Mouse (Mus musculus): ENCODE results near the gene Enho. TPM values are rescaled to one million over a fixed set of nuclear protein-coding genes. Genes with fewer than 3 reads are reported as not detected.

The Enho gene
- polyA plus RNA-seq, 1 experiment from 2014 or later: 13.6 TPM

DNA sequence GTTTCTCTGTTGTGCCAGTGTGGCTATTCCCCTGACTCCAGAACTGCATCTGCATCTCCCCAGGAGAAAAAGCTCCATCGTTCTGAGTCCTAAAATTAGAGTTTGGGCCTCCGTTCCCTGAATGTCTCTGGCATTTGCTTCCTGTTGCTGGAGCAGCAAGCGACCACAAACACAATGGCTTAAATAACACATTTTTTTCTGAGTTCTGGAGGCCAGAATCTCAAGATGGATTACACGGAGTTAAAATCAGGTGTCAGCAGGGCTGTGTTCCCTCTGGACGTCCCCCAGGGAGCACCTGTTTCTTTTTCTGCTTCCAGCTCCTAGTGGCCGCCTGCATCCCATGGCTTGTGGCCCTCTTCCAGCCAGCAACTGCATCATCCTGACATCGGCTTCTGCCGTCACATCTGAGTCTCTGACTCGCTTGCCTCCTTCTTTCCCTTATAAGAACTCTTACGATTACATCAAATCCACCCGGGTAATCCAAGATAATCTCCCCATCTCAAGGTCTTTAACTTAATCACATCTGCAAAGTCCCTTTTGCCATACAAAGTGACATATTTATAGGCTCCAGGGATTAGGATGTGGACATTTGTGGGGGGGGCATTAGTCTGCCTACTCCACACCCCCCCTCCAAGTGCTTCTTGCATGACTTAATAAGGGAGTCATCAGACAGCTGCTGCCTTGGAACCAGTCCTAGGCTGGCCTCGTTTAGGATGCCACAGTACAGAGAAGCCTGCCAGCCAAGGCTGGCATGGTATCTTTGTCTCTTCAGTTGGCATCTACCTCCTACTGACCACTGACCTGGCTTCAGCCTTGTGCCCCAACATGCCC, 21.0 kb downstream of the Enho start:
- 37% methylated on average over 12 of the region's 12 CpGs for WGBS
- ATAC-seq (ENCODE audit: low FRiP score, low read depth): no peak
- Histone ChIP-seq H3K27me3 (peaks cover 89% of the 10 kb centered on the region), H3K27ac (no peak overlapping the region), H3K4me3 (no peak overlapping the region), H3K4me1 (peaks cover 4% of the 10 kb centered on the region; the same call in 1 of the 2 replicates), H3K36me3 (no peaks in the 10 kb centered on the region), H3K9ac (no peak overlapping the region), H3K9me3 (no peaks in the 10 kb centered on the region), H3K4me2 (replicated peaks) (no peak overlapping the region)

DNA sequence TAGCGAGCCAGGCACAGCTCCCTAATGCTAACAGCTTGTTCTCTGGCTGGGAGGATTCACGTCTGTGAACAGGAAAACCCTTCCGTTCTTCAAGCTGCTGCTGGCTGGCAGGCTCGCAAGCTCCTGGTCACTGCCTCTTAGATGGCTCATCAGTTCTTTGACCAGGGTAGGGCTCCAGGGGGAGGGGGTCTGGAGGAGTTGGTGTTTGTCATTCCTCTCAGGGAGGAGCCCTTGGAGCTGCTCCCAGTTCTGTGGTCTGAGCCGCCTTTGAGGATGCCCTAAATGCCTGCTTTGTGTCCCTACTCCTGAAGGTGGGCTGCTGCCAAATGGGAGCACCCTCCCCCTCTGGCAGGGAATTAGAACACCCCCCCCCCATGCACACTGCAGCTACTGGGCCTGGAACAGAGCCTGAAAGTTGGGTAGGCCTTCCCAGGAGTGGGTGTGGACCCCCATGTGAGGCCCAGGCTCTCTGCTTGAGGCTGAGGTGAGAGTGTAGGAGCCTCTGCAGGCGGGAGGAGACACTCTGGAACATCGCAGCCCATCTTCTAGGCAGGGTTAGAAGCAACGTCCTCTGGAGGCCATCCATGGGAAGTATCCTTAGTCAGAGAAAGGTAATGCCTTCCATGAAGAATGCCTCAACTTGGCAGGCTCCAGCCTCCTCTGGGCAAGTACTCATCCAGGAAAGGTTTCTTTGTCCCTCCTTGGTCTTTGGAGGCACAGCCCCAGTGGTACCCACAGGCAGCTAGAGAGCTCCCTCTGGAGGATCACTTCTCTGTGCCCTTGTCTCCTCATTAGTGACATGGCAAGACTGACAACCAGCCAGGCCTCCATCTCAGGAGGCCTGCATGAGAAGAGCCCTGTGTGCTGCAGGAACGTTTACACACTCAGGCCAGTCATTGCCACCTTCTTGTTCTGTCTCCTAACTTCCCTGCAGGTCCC, 24.2 kb downstream of the Enho start:
- peaks cover 87% of the 10 kb centered on the region for H3K27me3 ChIP-seq
- no peaks in the 10 kb centered on the region for H3K9me3 ChIP-seq
- H3K4me2 ChIP-seq (replicated peaks): no peak overlapping the region
- ATAC-seq (ENCODE audit: low FRiP score, low read depth): peak; percentile 55; the same call in 1 of the 2 replicates
- H3K4me3 ChIP-seq: no peak overlapping the region
- 59% methylated on average over 9 of the region's 9 CpGs for WGBS
- H3K36me3 ChIP-seq: no peaks in the 10 kb centered on the region
- H3K4me1 ChIP-seq: peaks cover 4% of the 10 kb centered on the region; the same call in 1 of the 2 replicates
- no peak overlapping the region for H3K27ac ChIP-seq
- no peak overlapping the region for H3K9ac ChIP-seq

DNA sequence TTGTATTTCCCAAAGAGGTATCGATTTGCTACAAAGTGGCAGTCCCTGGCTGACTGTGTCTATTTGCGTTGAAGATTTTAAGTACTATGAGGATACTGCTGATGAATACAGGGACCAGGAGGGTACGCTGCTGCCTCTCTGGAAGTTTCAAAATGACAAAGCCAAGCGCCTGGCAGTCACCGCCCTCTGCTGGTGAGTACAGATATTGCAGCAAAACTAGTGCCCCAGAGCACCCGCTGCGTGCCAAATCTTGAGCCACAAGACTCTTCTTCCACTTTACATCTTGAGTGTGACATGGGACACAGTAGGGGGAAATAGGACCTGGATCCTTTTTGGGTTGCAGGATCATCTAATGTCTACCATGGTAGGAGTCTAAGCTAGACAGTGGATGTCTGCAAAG, 26.0 kb downstream of the Enho start:
- H3K27me3 ChIP-seq: peaks cover 86% of the 10 kb centered on the region
- ATAC-seq (ENCODE audit: low FRiP score, low read depth): no peak

DNA sequence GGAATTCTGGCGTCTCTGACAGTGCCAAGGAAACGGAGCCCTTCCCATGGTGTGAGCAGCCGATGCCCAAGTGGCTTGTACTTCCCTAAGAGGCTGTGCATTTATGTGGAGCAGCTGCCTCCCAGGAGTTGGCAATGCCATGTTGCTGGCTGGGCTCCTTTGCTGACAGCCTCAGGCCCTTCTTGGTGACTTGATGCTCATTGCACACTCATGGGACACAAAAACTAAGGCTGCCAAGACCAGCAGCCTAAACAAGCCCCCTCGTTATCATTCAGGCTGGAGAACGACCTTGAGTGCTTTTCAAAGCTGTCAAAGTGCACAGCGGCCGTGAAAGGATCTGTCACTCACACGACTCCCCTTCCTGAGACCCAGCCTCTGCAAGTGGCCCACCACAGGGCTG, 28.0 kb downstream of the Enho start:
- no peak overlapping the region for H3K4me2 ChIP-seq (replicated peaks)
- no peak for ATAC-seq (ENCODE audit: low FRiP score, low read depth)
- H3K9ac ChIP-seq: no peak overlapping the region
- H3K4me1 ChIP-seq: no peaks in the 10 kb centered on the region
- no peaks in the 10 kb centered on the region for H3K9me3 ChIP-seq
- H3K27me3 ChIP-seq: peaks cover 82% of the 10 kb centered on the region
- no peaks in the 10 kb centered on the region for H3K36me3 ChIP-seq
- WGBS: 47% methylated on average over 8 of the region's 8 CpGs
- H3K4me3 ChIP-seq: no peak overlapping the region
- no peak overlapping the region for H3K27ac ChIP-seq

More for the DNA sequence above, 26.0 kb downstream of the Enho start:
- H3K36me3 ChIP-seq: no peaks in the 10 kb centered on the region
- WGBS: 8% methylated on average over 7 of the region's 7 CpGs
- H3K4me3 ChIP-seq: no peak overlapping the region
- H3K27ac ChIP-seq: no peak overlapping the region
- no peak overlapping the region for H3K4me2 ChIP-seq (replicated peaks)
- H3K9ac ChIP-seq: no peak overlapping the region
- H3K9me3 ChIP-seq: no peaks in the 10 kb centered on the region
- H3K4me1 ChIP-seq: peaks cover 4% of the 10 kb centered on the region; the same call in 1 of the 2 replicates

DNA sequence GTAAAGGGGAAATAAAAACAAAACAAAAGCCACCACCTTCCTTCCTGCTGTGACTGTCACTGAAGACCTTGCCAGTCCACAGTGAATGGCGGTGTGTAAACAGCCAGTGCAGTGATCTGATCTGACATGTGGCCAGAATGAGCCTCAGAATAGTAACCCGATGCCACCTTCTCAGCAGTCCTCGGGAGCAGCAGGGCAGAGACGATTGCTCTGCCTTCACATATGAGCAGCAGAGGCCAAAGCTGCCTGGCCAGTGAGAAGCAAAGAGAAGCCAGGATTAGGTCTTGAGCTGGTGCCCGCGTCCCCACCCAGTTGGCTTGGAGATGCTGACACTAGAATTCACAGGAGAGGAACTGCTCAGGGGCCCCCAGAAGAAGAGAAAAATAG, 29.5 kb downstream of the Enho start:
- Histone ChIP-seq H3K4me1 (no peaks in the 10 kb centered on the region), H3K36me3 (no peaks in the 10 kb centered on the region), H3K27ac (no peak overlapping the region), H3K4me2 (replicated peaks) (no peak overlapping the region), H3K27me3 (peaks cover 66% of the 10 kb centered on the region), H3K9me3 (no peaks in the 10 kb centered on the region), H3K9ac (no peak overlapping the region), H3K4me3 (no peak overlapping the region)
- 41% methylated on average over 6 of the region's 6 CpGs for WGBS
- no peak for ATAC-seq (ENCODE audit: low FRiP score, low read depth)

DNA sequence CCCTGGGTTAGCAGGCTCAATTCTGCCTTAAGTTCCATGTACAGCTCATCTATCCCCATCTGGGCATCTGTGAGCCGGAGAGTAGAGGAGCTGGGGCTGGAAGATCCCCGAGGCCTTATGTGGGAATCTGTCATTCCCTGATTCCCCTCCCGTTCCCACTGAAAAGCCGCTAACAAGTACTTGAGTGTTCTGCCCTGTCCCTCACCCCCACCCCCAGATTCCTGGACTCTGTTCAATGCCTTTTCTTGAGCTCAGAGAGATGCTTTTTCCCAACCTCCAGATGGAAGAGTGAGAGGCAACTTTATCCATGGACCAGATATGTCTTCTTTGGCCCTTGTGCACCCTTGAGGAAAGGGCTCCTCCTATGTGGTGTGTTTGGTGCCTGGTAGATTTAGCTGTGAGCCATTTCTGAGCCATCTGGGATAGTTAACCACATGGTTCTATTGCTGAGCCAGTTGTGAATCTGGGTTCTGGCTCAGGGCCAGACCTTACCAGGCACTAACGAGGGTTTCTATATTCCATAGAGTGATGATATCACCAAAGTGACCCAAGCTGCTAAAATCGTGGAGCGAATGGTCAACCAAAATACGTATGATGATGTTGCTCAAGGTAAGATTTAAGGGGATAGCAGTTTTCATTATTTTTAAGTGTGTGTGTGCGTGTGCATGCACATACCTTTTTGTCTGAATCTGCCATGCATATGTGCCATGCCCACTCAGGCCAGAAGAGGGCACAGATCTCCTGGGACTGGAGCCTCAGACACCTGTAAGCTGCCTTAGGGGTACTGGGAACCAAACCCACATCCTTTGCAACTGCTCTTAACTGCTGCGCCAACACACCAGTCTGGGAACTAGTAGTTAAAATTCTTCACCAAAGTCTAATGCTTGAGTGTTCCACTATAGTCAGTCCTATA, 30.2 kb downstream of the Enho start:
- WGBS: 77% methylated on average over 10 of the region's 10 CpGs

DNA sequence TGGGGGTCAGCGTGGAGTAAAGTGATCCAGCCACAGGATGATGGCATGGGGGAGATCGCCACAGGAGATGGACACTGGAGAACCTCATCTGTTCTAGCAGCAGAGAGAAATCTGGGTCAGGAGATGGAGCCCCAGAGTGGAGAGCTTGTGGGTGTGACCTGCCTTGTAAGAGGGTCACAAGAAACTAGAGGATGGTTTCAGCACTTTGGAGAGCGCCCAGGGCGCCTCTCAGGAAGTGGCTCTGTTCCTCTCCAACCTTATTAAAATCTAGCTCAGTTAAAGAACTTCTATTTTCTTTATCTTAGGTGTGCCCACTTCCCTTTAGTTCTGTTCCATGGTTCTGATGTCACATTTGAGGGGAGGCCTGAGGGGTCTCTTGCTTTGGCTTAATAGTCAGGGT, 33.3 kb downstream of the Enho start:
- WGBS: 36% methylated on average over 4 of the region's 4 CpGs
- Histone ChIP-seq H3K4me1 (no peaks in the 10 kb centered on the region), H3K27me3 (peaks cover 69% of the 10 kb centered on the region), H3K9me3 (no peaks in the 10 kb centered on the region), H3K9ac (no peak overlapping the region), H3K27ac (no peak overlapping the region), H3K4me2 (replicated peaks) (no peak overlapping the region), H3K36me3 (no peaks in the 10 kb centered on the region), H3K4me3 (no peak overlapping the region)
- ATAC-seq (ENCODE audit: low FRiP score, low read depth): no peak

More for the DNA sequence above, 30.2 kb downstream of the Enho start:
- ATAC-seq (ENCODE audit: low FRiP score, low read depth): no peak
- Histone ChIP-seq H3K4me2 (replicated peaks) (no peak overlapping the region), H3K4me1 (no peaks in the 10 kb centered on the region), H3K9me3 (no peaks in the 10 kb centered on the region), H3K9ac (no peak overlapping the region), H3K36me3 (no peaks in the 10 kb centered on the region), H3K27ac (no peak overlapping the region), H3K4me3 (no peak overlapping the region), H3K27me3 (peaks cover 61% of the 10 kb centered on the region)

DNA sequence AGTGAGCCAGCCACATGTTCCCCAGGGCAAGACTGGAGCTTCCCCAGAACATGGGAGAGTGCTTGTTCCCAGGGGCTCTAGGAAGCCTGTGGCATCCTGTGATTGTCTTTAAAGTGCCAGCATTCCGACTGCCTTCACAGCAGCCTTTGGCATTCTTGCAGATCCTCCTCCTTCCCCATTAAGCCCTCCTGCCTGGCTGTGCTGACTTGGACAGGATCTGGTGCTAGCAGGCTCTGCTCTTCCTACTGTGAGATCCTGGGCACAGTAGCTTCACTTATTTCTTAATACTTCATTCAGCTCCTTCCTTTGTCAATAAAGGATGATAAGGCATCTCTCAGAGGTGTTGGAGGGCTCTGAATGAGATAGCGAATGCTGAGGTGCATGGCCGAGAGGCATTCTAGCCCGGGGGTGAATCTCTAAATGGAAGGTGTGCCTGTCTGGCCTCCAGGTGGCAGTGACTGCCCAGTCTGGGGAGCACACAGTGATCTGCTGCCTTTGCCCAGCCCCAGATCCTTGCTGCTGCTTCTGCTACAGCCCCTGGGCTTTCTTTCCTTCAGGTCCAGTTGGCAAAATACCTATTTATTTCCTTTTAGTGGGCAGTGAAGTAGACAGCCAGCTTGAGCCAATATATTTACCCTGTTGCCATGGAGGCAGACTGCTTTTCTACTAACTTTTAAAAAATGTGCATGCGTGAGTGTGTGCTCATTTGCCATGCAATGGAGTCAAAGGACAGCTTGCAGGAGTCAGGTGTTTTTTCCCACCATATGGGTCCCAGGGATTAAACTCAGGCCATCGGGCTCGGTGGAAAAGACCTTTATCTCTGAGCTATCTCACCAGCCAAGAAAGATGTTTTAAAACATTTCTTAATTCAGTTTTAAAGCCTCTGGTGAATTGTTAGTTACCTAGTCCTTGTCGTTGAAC, 35.4 kb downstream of the Enho start:
- WGBS: 50% methylated on average over 8 of the region's 8 CpGs

DNA sequence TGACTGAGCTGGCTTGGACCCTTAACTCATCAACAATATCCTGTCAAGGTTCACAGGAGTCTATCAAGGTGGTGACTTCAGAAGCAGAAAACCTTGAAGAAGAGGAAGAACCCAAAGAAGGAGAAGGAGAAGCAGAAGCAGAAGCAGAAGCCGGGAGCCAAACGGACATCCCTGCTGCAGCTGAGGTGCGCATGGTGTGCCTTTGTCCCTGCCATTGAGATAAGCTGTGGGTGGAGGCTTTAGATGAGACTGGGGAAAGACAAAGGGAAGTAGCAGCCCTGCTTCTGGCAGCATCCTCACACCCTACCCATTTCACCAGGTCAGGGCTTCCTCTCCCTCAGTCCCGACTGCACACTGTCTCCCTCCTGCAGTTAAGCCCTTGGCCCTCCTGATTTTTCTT, 37.3 kb downstream of the Enho start:
- Histone ChIP-seq H3K4me3 (no peak overlapping the region), H3K36me3 (no peaks in the 10 kb centered on the region), H3K4me1 (no peaks in the 10 kb centered on the region), H3K27me3 (peaks cover 53% of the 10 kb centered on the region), H3K9ac (no peak overlapping the region), H3K4me2 (replicated peaks) (no peak overlapping the region), H3K27ac (no peak overlapping the region), H3K9me3 (no peaks in the 10 kb centered on the region)
- 78% methylated on average over 4 of the region's 4 CpGs for WGBS
- no peak for ATAC-seq (ENCODE audit: low FRiP score, low read depth)

More for the DNA sequence above, 35.4 kb downstream of the Enho start:
- H3K27ac ChIP-seq: no peak overlapping the region
- H3K9ac ChIP-seq: no peak overlapping the region
- no peaks in the 10 kb centered on the region for H3K36me3 ChIP-seq
- H3K27me3 ChIP-seq: peaks cover 60% of the 10 kb centered on the region
- no peak overlapping the region for H3K4me2 ChIP-seq (replicated peaks)
- no peaks in the 10 kb centered on the region for H3K9me3 ChIP-seq
- no peak for ATAC-seq (ENCODE audit: low FRiP score, low read depth)
- H3K4me1 ChIP-seq: no peaks in the 10 kb centered on the region
- no peak overlapping the region for H3K4me3 ChIP-seq
